Mouse (Mus musculus): ENCODE measurements around the gene Dcaf4. TPM values are rescaled to one million over a fixed set of nuclear protein-coding genes. Genes with fewer than 3 reads are reported as not detected.

Gene Dcaf4
- polyA plus RNA-seq, 1 experiment from 2014 or later: 20.6 TPM

DNA sequence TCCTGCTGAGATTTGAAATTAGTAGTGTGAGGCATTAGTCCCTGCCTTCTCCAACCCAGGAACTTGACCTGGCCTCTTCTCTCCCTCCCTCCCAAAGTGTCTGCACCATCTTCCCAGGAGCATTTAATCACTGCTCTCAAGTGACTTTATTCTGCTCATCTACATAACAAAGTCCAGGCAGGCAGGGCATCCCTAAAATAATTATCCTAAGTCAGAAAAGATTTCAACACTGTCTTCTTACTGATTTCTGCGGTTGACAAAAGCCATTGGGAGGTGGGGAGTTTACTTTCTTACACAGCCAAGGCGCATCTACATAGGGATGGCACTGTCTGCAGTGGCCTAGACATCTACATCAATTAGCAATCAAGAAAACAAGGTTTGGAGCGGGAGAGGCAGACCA lies 49.6 kb downstream of the Dcaf4 start:
- TF ChIP-seq CTCF (IDR thresholded peaks at IDR 0.05; ENCODE audit: low read depth): no peak

DNA sequence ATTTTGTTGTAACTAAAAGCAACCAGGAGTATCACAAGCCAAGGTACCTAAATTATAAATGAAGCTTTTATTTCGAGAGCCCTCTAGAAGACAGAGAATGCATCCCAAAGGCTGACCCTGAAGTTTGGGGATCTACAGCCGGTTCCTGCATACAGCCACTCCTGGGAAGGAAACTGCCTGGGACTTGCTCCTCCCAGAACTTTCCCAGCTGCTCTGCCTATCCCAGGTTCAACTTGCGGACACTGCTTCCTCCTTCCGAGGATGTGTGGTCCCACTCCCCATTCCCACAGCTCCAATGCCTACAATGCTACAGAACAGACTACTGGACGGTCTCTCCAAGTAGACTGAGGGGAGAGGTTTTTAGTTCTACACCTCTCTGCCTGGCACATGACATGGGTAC lies 52.5 kb downstream of the Dcaf4 start:
- H3K27ac ChIP-seq: peak overlapping the region; percentile 58; the same call in 1 of the 2 replicates
- DNase-seq (ENCODE audit: low spot score) (peak; percentile 57), ATAC-seq (replicated peaks; ENCODE audit: low FRiP score, low read depth) (no peak)
- H3K36me3 ChIP-seq (ENCODE audit: insufficient read depth, low read length): peaks cover 36% of the 10 kb centered on the region
- no peak overlapping the region for H3K4me3 ChIP-seq (replicated peaks; ENCODE audit: low read depth, low read length)
- no peaks in the 10 kb centered on the region for H3K4me1 ChIP-seq (replicated peaks; ENCODE audit: insufficient read depth, low read length)
- no peak for TF ChIP-seq CTCF (IDR thresholded peaks at IDR 0.05; ENCODE audit: low read depth)
- H3K4me2 ChIP-seq (ENCODE audit: low read length): no peak overlapping the region
- no peaks in the 10 kb centered on the region for H3K27me3 ChIP-seq (ENCODE audit: insufficient read depth, low read length)
- no peaks in the 10 kb centered on the region for H3K9me3 ChIP-seq (replicated peaks; ENCODE audit: low read length)
- WGBS: 65% methylated on average over 5 of the region's 5 CpGs
- H3K9ac ChIP-seq (ENCODE audit: low read depth, low read length): no peak overlapping the region

More for the DNA sequence above, 49.6 kb downstream of the Dcaf4 start:
- Histone ChIP-seq H3K27ac (no peak overlapping the region), H3K4me3 (replicated peaks; ENCODE audit: low read depth, low read length) (no peak overlapping the region), H3K27me3 (ENCODE audit: insufficient read depth, low read length) (no peaks in the 10 kb centered on the region), H3K4me2 (ENCODE audit: low read length) (no peak overlapping the region), H3K9me3 (replicated peaks; ENCODE audit: low read length) (no peaks in the 10 kb centered on the region), H3K36me3 (ENCODE audit: insufficient read depth, low read length) (peaks cover 42% of the 10 kb centered on the region), H3K4me1 (replicated peaks; ENCODE audit: insufficient read depth, low read length) (no peaks in the 10 kb centered on the region), H3K9ac (ENCODE audit: low read depth, low read length) (no peak overlapping the region)
- DNase-seq (ENCODE audit: low spot score) (no peak), ATAC-seq (replicated peaks; ENCODE audit: low FRiP score, low read depth) (no peak)
- WGBS: 82% methylated on average over 3 of the region's 3 CpGs

DNA sequence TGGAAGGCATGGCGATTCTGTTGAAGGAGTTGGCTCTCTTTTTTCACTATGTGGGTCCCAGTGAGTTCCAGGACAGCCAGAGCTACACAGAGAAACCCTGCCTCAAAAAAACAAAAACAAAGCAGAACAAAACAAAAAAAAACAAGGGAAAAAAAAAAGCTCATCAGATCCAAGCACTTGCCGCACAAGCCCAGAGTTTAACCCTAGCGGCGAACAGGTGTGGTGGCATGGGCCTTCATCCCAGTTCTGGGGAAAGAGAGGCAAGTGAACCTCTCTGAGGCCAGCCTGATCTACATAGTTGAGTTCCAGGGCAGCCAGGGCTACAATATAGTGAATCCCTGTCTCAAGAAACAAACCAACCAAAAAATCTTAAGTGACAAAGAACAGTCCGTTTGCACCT lies 57.2 kb downstream of the Dcaf4 start:
- WGBS: 94% methylated on average over 5 of the region's 5 CpGs
- no peak for TF ChIP-seq CTCF (IDR thresholded peaks at IDR 0.05; ENCODE audit: low read depth)
- Histone ChIP-seq H3K4me1 (replicated peaks; ENCODE audit: insufficient read depth, low read length) (no peaks in the 10 kb centered on the region; the same call in 1 of the 2 replicates), H3K27me3 (ENCODE audit: insufficient read depth, low read length) (no peaks in the 10 kb centered on the region), H3K9me3 (replicated peaks; ENCODE audit: low read length) (no peaks in the 10 kb centered on the region), H3K9ac (ENCODE audit: low read depth, low read length) (no peak overlapping the region), H3K27ac (no peak overlapping the region), H3K4me3 (replicated peaks; ENCODE audit: low read depth, low read length) (no peak overlapping the region), H3K4me2 (ENCODE audit: low read length) (no peak overlapping the region), H3K36me3 (ENCODE audit: insufficient read depth, low read length) (peaks cover 20% of the 10 kb centered on the region)
- ATAC-seq (replicated peaks; ENCODE audit: low FRiP score, low read depth) (no peak), DNase-seq (ENCODE audit: low spot score) (no peak)

DNA sequence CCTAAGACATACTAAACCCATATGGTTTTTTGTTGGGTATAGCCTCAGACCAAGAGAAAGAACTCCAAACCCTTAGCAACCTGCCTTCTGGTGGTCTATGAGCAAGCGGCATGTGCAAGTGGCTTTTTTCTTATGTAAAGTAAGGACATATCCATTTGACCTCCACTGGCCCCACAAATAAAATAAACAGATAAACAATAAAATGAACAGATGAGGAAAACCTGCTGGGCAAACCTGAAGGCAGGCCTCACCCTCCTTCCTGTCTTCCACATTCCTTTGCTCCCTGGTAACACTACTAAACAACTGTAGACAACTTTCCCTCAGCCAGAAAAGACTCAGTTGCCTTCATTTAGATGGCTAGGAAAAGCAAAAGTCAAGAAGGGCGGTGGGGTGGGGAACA lies 58.1 kb downstream of the Dcaf4 start:
- ATAC-seq (replicated peaks; ENCODE audit: low FRiP score, low read depth) (no peak), DNase-seq (ENCODE audit: low spot score) (no peak)
- Histone ChIP-seq H3K9me3 (replicated peaks; ENCODE audit: low read length) (no peaks in the 10 kb centered on the region), H3K27ac (no peak overlapping the region), H3K4me3 (replicated peaks; ENCODE audit: low read depth, low read length) (no peak overlapping the region), H3K36me3 (ENCODE audit: insufficient read depth, low read length) (peaks cover 20% of the 10 kb centered on the region), H3K27me3 (ENCODE audit: insufficient read depth, low read length) (no peaks in the 10 kb centered on the region), H3K4me2 (ENCODE audit: low read length) (no peak overlapping the region), H3K4me1 (replicated peaks; ENCODE audit: insufficient read depth, low read length) (no peaks in the 10 kb centered on the region; the same call in 1 of the 2 replicates), H3K9ac (ENCODE audit: low read depth, low read length) (no peak overlapping the region)
- 93% methylated on average over 2 of the region's 2 CpGs for WGBS
- no peak for TF ChIP-seq CTCF (IDR thresholded peaks at IDR 0.05; ENCODE audit: low read depth)

DNA sequence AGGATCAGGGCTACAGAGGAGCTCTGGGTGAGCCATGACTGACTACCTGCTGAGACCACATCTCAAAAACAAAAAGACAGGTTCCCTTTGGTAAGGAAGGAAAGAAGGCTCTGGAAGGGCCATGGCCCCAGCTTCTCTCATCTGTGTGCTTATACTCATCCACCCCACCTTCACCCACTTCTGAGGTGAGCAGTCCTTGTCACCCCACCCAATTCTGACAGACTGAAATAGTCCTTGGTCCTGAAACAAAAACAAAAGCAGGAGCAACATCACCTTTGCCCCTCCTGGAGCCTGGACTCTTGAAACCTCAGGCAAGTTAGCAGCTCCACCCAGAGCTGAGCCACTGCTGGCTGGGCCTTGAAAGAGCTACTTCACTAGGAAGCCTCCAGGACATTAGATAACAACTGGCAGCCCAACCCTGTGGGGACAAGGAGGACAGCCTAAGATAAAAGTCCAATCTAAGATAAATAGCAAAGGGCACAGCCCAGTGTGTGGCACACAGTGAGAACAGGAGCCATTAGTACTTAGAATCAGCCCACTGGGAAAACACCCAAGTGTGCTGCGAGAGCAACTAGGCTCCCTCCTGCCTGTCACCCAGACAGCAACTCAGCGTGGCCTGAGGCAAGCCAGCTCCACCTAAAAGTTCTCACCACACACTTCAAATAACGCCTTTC lies 58.8 kb downstream of the Dcaf4 start:
- no peaks in the 10 kb centered on the region for H3K9me3 ChIP-seq (replicated peaks; ENCODE audit: low read length)
- ATAC-seq (replicated peaks; ENCODE audit: low FRiP score, low read depth) (peak; percentile 46; the same call in 1 of the 2 replicates), DNase-seq (ENCODE audit: low spot score) (no peak)
- no peak overlapping the region for H3K4me3 ChIP-seq (replicated peaks; ENCODE audit: low read depth, low read length)
- H3K4me2 ChIP-seq (ENCODE audit: low read length): no peak overlapping the region
- peak overlapping the region; percentile 20; the same call in 1 of the 2 replicates for H3K27ac ChIP-seq
- TF ChIP-seq CTCF (IDR thresholded peaks at IDR 0.05; ENCODE audit: low read depth): no peak
- H3K36me3 ChIP-seq (ENCODE audit: insufficient read depth, low read length): peaks cover 19% of the 10 kb centered on the region
- no peak overlapping the region for H3K9ac ChIP-seq (ENCODE audit: low read depth, low read length)
- no peaks in the 10 kb centered on the region; the same call in 1 of the 2 replicates for H3K4me1 ChIP-seq (replicated peaks; ENCODE audit: insufficient read depth, low read length)
- 71% methylated on average over 3 of the region's 3 CpGs for WGBS
- H3K27me3 ChIP-seq (ENCODE audit: insufficient read depth, low read length): no peaks in the 10 kb centered on the region

DNA sequence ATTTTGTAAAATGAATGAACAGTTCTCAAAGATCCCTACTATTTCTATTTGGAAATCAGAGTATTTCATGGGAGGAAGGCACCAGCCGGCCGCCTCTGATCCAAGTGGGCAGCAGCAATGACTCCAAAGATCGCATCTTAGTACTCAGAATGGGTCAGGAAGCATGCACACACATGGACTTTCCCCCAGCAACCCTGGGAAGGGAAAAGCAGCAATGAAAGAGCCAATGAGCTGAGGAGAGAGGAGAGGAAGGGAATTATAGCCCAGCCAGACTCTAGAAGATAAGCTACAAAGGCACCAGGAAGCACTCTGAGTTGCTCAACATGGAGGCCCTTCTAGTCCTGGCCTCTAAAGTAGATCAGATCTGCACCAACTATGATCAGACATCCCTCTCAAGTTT lies 60.0 kb downstream of the Dcaf4 start:
- DNase-seq (ENCODE audit: low spot score): no peak
- no peaks in the 10 kb centered on the region for H3K9me3 ChIP-seq (replicated peaks; ENCODE audit: low read length)
- 91% methylated on average over 3 of the region's 3 CpGs for WGBS
- no peak overlapping the region for H3K27ac ChIP-seq
- no peaks in the 10 kb centered on the region for H3K27me3 ChIP-seq (ENCODE audit: insufficient read depth, low read length)
- peaks cover 11% of the 10 kb centered on the region for H3K36me3 ChIP-seq (ENCODE audit: insufficient read depth, low read length)
- TF ChIP-seq CTCF (IDR thresholded peaks at IDR 0.05; ENCODE audit: low read depth): no peak
- no peak overlapping the region for H3K4me2 ChIP-seq (ENCODE audit: low read length)
- no peak overlapping the region for H3K9ac ChIP-seq (ENCODE audit: low read depth, low read length)
- no peak overlapping the region for H3K4me3 ChIP-seq (replicated peaks; ENCODE audit: low read depth, low read length)
- no peaks in the 10 kb centered on the region; the same call in 1 of the 2 replicates for H3K4me1 ChIP-seq (replicated peaks; ENCODE audit: insufficient read depth, low read length)
- no peak for ATAC-seq (replicated peaks; ENCODE audit: low FRiP score, low read depth)

Data from kidney, postnatal 0 days (tissue).